In the genomic region with DNA sequence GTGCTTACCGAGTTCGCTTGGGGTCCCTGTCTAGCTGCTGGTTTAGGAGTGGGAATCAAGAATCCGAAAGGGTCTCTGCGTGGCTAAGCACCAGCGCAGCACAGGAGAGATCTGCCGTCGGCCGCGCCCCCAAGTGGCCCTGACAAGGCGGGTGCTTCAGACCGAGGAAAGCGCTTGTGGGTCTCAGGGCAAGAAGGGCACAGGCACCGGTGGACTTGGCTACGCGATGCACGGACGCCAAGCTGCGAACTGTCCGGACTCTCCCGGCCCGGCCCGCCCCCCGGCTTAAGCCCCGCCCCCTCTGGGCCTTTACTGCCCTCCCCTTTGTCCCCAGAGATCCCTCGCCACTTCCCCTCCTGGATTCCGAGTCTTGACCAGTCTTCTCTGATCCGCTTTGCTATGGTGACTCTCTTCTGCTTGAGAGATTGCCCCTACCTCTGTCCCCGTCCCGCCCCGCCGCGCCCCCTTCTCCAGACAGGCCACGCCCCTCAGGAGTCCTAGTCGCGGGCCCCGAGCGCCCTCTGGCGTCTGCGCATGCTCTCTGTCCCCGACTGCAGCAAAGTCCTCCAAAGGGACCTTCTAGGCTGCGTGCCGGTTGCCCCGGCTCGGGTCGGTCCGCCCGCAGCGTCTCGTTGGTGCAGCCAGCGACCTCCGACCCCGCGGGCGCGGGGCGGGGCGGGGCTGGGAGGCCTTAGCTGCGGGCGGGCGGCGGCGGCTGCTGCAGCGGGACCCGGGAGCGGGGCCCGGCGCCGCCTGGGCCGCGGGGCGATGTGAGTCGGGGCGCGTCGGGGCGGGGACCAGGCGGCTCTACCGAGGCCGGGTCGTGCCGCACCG, we compare ENCODE assay signal across 8 mouse cellular contexts. TPM values are rescaled to one million over a fixed set of nuclear protein-coding genes. Genes with fewer than 3 reads are reported as not detected.
DNase-seq lines count a peak whose midpoint lies in the region; TF ChIP-seq lines count a peak whose summit lies in the region.

A gene (minus strand): TSS at position 234 of the 834 bp plus-strand sequence.

- no peaks in the 10 kb centered on the region; the same call in 1 of the 2 replicates for H3K4me1 ChIP-seq in cortical plate, adult 2 months (ENCODE audit: control insufficient read depth, insufficient read depth, low read length)

- H3K36me3 ChIP-seq in macrophage (ENCODE audit: inconsistent target), result no peaks in the 10 kb centered on the region

- under 1% methylated on average over 65 of the region's 82 CpGs for WGBS in macrophage (ENCODE audit: missing documents)

- H3K79me2 ChIP-seq in macrophage (ENCODE audit: inconsistent target), result no peaks in the 10 kb centered on the region

- H3K4me3 ChIP-seq in cortical plate, adult 2 months (ENCODE audit: insufficient read depth, low read length), result peak within 1 kb of the TSS; percentile 48
- peak within 1 kb of the TSS; percentile 79 for H3K4me3 ChIP-seq in left cerebral cortex, adult 2 months
- peak within 1 kb of the TSS; percentile 32 for H3K4me3 ChIP-seq in macrophage (ENCODE audit: inconsistent target)

- peak; percentile 35; the same call in 1 of the 2 replicates for TF ChIP-seq POLR2A in cortical plate, adult 2 months (IDR thresholded peaks at IDR 0.05; ENCODE audit: extremely low read depth, insufficient read depth, low read length)

- peak; percentile 97 for DNase-seq in adipocyte (ENCODE audit: low spot score)
- peak; percentile 96 to 98 for DNase-seq in gastrocnemius, adult 8-10 months (ENCODE audit: low spot score in 2 of 2)
- DNase-seq in hindlimb bud, embryonic 11.5 days (ENCODE audit: extremely low spot score, low read depth, low spot score), result peak; percentile 62
- peak; percentile 96 to 97 for DNase-seq in left cerebral cortex, adult 2 months (ENCODE audit: extremely low spot score in 1 of 2, low spot score in 2 of 2)
- peak; percentile 98 for DNase-seq in retina, postnatal 7 days (ENCODE audit: low read depth, low spot score)
- peak; percentile 95 for DNase-seq in urinary bladder, adult 18-20 months (ENCODE audit: low spot score in 2 of 2)

- peak; percentile 45 for TF ChIP-seq CTCF in cortical plate, adult 2 months (IDR thresholded peaks at IDR 0.05; ENCODE audit: extremely low read depth, insufficient read depth, low read length)
- peak; percentile 69 for TF ChIP-seq CTCF in left cerebral cortex, adult 2 months (IDR thresholded peaks at IDR 0.05)

- intact Hi-C loops in left cerebral cortex, adult 2 months (cut with DNase I), result no loop called here

- no peak within 1 kb of the TSS for H3K27ac ChIP-seq in cortical plate, adult 2 months (ENCODE audit: insufficient read depth, low read length)
- H3K27ac ChIP-seq in left cerebral cortex, adult 2 months, result peak within 1 kb of the TSS; percentile 85
- no peak within 1 kb of the TSS for H3K27ac ChIP-seq in macrophage

RNA-seq across cellular contexts. Expression of the gene that starts here (rescaled TPM):
- polyA plus RNA-seq in cortical plate, adult 2 months (2012; rRNA removed), result 0.59 and 1.3 TPM in 2 replicates
- 1 to 10 TPM in 3 of 4 experiments, under 1 TPM in 1; 0.56 to 3.3 (median 2.3) TPM for total RNA-seq in gastrocnemius, adult 8-10 months (2022)
- 1 to 10 TPM; 5.2 to 6.5 TPM for total RNA-seq in left cerebral cortex, adult 2 months (2021)
- total RNA-seq in macrophage (2018; cell fraction: chromatin; rRNA removed), result 1 to 10 TPM in 6 of 26 experiments, not detected in 20; 1.6 to 4.1 (median 2.7) TPM
- under 1 TPM in 7 of 26 experiments, not detected in 19; 0.18 to 0.82 (median 0.41) TPM for total RNA-seq in macrophage (2018; cell fraction: cytosol; rRNA removed)
- 1 to 10 TPM in 9 of 26 experiments, not detected in 17; 1.4 to 3.7 (median 2.0) TPM for total RNA-seq in macrophage (2018; cell fraction: nucleus; rRNA removed)
- 0.76 to 1.3 TPM in 2 of 3 replicates, not detected in the other for polyA plus RNA-seq in macrophage (2018)
